Mouse (Mus musculus) forebrain, embryonic 11.5 days (tissue): ENCODE measurements around the gene Emb. TPM values are rescaled to one million over a fixed set of nuclear protein-coding genes. Genes with fewer than 3 reads are reported as not detected.

ENCODE experiments used
- polyA plus RNA-seq: library from polyadenylated mRNA; unstranded; fragments of >200 nt; fragmentation: Nextera tagmentation; extraction: Ambion mirVana; gene quantifications from 2 replicates; pipeline ENCODE4 v1.2.1, GENCODE M21; 2014

The Emb gene
- polyA plus RNA-seq, 1 experiment from 2014 or later: 35.4 TPM

Other genes with a start within 250 kb of the Emb start
- gene Parp8, start 183.0 kb upstream of the Emb start, polyA plus RNA-seq: 15.0 and 15.4 TPM in 2 replicates
- 0.45 and 0.95 TPM in 2 replicates for gene Gm17509, start 12.5 kb downstream of the Emb start, polyA plus RNA-seq